Mouse (Mus musculus) CD4-positive helper T cell, adult 2 months (primary cell): ENCODE data around the gene Rabgap1l.

Source experiments
- DNase-seq: peaks from one replicate; pipeline ENCODE4 v3.0.0-alpha.2; 2012; ENCODE audit warnings: low read depth, missing footprints, low spot score

Gene Rabgap1l

DNA sequence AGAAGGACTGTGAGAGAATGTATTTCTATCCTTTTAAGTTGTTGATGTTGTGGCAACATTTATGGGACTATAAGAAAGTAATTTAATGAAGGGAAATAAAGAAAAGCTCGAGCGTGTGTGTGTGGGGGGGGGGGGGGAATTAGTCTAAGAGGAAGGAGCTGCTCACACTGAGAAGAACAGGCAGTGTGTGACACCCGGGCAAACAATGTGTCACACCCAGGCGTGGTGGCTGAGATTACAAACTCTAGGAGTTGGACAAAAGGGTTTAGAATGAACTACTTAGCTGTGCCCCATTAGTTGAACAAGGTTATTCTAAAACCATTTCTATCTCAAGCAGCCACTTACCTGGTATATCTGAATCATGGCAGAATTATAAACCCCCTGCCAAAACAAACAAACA is 611.8 kb downstream of the Rabgap1l start:
- no peak for DNase-seq

DNA sequence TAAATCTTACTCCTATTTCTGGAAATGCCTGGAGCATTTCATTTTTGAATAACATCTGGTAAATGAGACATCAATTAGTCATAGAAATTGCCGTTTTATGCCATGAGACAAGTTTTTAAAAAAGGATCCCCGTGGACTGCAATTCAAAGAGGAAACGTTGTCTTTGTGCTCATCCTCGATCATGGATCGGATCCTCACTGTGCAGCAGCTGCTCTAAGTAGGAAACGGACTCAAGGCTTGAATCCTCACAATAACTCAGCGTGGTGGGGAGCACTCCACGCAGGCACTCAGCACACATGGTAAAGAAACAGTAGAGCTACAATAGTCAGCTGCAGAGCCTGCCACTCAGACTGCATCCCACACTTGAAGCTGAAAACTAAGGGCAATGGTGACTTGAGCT is 616.1 kb downstream of the Rabgap1l start:
- DNase-seq, result no peak
